Mouse (Mus musculus): ENCODE data around the gene Clic4. TPM values are rescaled to one million over a fixed set of nuclear protein-coding genes. Genes with fewer than 3 reads are reported as not detected.

Gene Clic4
- polyA plus RNA-seq, 1 experiment from 2014 or later, result 211 TPM

DNA sequence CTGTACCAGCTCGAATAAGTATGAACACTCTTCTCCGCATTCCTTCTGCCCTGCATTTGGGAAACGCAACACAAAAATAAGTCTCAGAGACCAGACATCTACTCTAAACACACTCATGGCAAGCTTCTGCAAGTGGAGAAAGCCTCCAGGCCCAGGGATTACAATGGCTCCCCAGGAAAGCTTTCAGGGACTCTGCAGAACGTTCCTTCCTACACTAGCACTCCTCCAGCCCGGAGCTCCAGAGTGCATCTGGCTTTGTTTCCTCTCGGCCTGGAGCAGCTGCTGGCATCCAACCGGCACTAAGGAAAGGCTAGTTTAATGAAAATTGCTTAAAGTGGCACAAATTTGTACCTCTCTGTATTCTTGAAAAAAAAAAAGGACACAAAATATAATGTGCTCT lies 14.1 kb downstream of the Clic4 start:
- Histone ChIP-seq H3K9ac (replicated peaks; ENCODE audit: low read depth) (no peak overlapping the region), H3K4me1 (ENCODE audit: insufficient read depth, low read depth, low read length) (peaks cover 36% of the 10 kb centered on the region)
- ATAC-seq, result no peak

GRCm38 (mm10) chr4:135257881-135258476 lies 14.6 kb downstream of the Clic4 start:
- H3K27me3 ChIP-seq (replicated peaks; ENCODE audit: insufficient read depth, low read length), result no peaks in the 10 kb centered on the region
- H3K9ac ChIP-seq (replicated peaks; ENCODE audit: low read depth), result no peak overlapping the region
- H3K36me3 ChIP-seq (ENCODE audit: insufficient read depth, low read length), result no peaks in the 10 kb centered on the region
- H3K4me2 ChIP-seq (replicated peaks; ENCODE audit: low read depth, low read length), result peak overlapping the region; percentile 25
- peaks cover 40% of the 10 kb centered on the region for H3K4me1 ChIP-seq (ENCODE audit: insufficient read depth, low read depth, low read length)
- ATAC-seq (no peak), DNase-seq (ENCODE audit: low spot score) (peak; percentile 50)
- TF ChIP-seq CTCF (IDR thresholded peaks at IDR 0.05), result no peak
- TF ChIP-seq EP300 (IDR thresholded peaks at IDR 0.05), result no peak
- H3K9me3 ChIP-seq (ENCODE audit: low read length), result no peaks in the 10 kb centered on the region
- no peak overlapping the region for H3K4me3 ChIP-seq (ENCODE audit: low read depth, low read length)
- WGBS, result 26% methylated on average over 9 of the region's 9 CpGs
- H3K27ac ChIP-seq (ENCODE audit: low read length), result peak overlapping the region; percentile 71

More for the DNA sequence above, 14.1 kb downstream of the Clic4 start:
- Histone ChIP-seq H3K4me2 (replicated peaks; ENCODE audit: low read depth, low read length) (peak overlapping the region; percentile 25), H3K27ac (ENCODE audit: low read length) (peak overlapping the region; percentile 71), H3K4me3 (ENCODE audit: low read depth, low read length) (no peak overlapping the region), H3K36me3 (ENCODE audit: insufficient read depth, low read length) (no peaks in the 10 kb centered on the region), H3K9me3 (ENCODE audit: low read length) (no peaks in the 10 kb centered on the region), H3K27me3 (replicated peaks; ENCODE audit: insufficient read depth, low read length) (no peaks in the 10 kb centered on the region)
- WGBS, result 18% methylated on average over 7 of the region's 7 CpGs
- TF ChIP-seq EP300 (IDR thresholded peaks at IDR 0.05) (no peak), CTCF (IDR thresholded peaks at IDR 0.05) (no peak)
- no peak for DNase-seq (ENCODE audit: low spot score)

DNA sequence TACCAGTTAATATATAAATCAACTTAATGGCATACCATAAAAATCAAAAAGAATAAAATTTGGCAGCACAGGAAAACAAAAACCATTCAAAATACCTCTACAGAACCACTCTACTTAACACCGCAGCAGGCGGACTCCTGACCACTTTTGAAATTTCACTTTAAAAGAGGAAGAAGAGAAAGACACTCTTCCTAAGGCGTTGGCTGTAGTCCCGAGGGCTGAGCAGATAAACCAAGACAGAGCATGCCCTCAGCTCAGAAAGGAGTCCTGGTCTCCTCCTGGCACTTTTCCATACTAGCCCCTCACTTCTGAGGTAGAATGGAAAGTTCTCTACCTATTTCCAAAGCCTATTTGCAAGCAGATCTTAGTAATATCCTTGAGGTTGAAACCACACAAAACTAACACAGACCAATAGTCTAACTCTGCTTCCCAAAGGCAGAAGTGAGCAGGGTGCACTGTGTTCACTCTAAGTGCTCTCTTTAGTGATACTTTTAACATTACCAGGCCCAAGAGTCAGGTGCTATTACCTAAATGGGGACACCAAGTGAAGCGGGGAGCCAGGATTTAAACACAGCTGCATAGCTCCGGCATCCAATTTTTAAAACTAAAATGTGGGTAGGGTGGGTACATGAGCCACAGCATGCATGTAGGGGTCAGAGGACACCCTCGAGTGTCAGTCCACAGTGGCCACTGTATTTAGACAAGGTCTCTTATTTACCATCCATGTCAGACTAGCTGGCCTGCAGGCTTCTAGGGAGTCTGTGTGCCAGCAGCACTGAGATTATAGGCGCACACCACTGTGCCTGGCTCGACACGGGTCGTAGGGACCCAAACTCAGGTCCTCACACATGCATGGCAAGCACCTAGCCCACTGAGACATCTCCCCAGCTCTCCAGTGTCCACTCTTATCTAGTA lies 15.8 kb downstream of the Clic4 start:
- 70% methylated on average over 11 of the region's 11 CpGs for WGBS
- Histone ChIP-seq H3K36me3 (ENCODE audit: insufficient read depth, low read length) (no peaks in the 10 kb centered on the region), H3K4me3 (ENCODE audit: low read depth, low read length) (no peak overlapping the region), H3K4me1 (ENCODE audit: insufficient read depth, low read depth, low read length) (peaks cover 39% of the 10 kb centered on the region), H3K9ac (replicated peaks; ENCODE audit: low read depth) (no peak overlapping the region), H3K27me3 (replicated peaks; ENCODE audit: insufficient read depth, low read length) (no peaks in the 10 kb centered on the region), H3K9me3 (ENCODE audit: low read length) (no peaks in the 10 kb centered on the region), H3K4me2 (replicated peaks; ENCODE audit: low read depth, low read length) (no peak overlapping the region), H3K27ac (ENCODE audit: low read length) (peak overlapping the region; percentile 59)
- no peak for ATAC-seq
- TF ChIP-seq CTCF (IDR thresholded peaks at IDR 0.05), result no peak
- no peak for TF ChIP-seq EP300 (IDR thresholded peaks at IDR 0.05)
- DNase-seq (ENCODE audit: low spot score), result no peak

GRCm38 (mm10) chr4:135254770-135255169 lies 17.8 kb downstream of the Clic4 start:
- H3K27me3 ChIP-seq (replicated peaks; ENCODE audit: insufficient read depth, low read length), result no peaks in the 10 kb centered on the region
- peaks cover 36% of the 10 kb centered on the region for H3K4me1 ChIP-seq (ENCODE audit: insufficient read depth, low read depth, low read length)
- peak overlapping the region; percentile 20; the same call in 1 of the 2 replicates for H3K9ac ChIP-seq (replicated peaks; ENCODE audit: low read depth)
- no peak overlapping the region for H3K4me3 ChIP-seq (ENCODE audit: low read depth, low read length)
- DNase-seq (ENCODE audit: low spot score), result peak; percentile 94
- ATAC-seq, result peak; percentile 81
- no peaks in the 10 kb centered on the region for H3K36me3 ChIP-seq (ENCODE audit: insufficient read depth, low read length)
- peak overlapping the region; percentile 93 for H3K27ac ChIP-seq (ENCODE audit: low read length)
- 4% methylated on average over 3 of the region's 3 CpGs for WGBS
- TF ChIP-seq EP300 (IDR thresholded peaks at IDR 0.05), result no peak; the same call in none of the 2 replicates
- no peak for TF ChIP-seq CTCF (IDR thresholded peaks at IDR 0.05)
- H3K9me3 ChIP-seq (ENCODE audit: low read length), result no peaks in the 10 kb centered on the region
- H3K4me2 ChIP-seq (replicated peaks; ENCODE audit: low read depth, low read length), result peak overlapping the region; percentile 0; the same call in 1 of the 2 replicates

DNA sequence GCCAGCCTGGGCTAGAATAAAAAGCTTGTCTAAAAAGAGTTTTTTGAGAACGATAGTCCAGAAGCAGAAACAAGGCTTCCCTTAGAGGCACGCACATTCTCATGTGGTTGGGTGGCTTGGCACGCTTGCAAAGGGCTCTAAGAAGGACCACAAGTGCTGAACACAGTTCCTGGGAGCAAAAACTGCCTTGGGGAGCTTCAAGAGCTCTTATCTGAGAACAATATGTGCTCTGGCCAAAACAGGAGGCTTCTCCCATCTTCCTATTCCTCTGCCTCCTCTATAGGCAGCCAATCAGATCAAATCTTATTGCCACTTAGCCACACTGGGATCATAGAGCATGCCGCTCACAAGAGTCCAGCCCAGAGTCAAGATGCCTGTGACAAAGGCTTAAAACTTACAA lies 18.3 kb downstream of the Clic4 start:
- no peaks in the 10 kb centered on the region for H3K27me3 ChIP-seq (replicated peaks; ENCODE audit: insufficient read depth, low read length)
- peak; percentile 95 for TF ChIP-seq EP300 (IDR thresholded peaks at IDR 0.05)
- no peak for TF ChIP-seq CTCF (IDR thresholded peaks at IDR 0.05)
- H3K4me1 ChIP-seq (ENCODE audit: insufficient read depth, low read depth, low read length), result peaks cover 36% of the 10 kb centered on the region
- H3K9me3 ChIP-seq (ENCODE audit: low read length), result no peaks in the 10 kb centered on the region
- no peaks in the 10 kb centered on the region for H3K36me3 ChIP-seq (ENCODE audit: insufficient read depth, low read length)
- H3K4me3 ChIP-seq (ENCODE audit: low read depth, low read length), result no peak overlapping the region
- peak overlapping the region; percentile 20; the same call in 1 of the 2 replicates for H3K9ac ChIP-seq (replicated peaks; ENCODE audit: low read depth)
- H3K27ac ChIP-seq (ENCODE audit: low read length), result peak overlapping the region; percentile 93
- 27% methylated on average over 4 of the region's 4 CpGs for WGBS
- peak overlapping the region; percentile 0 for H3K4me2 ChIP-seq (replicated peaks; ENCODE audit: low read depth, low read length)
- peak; percentile 93 for ATAC-seq
- peak; percentile 94 for DNase-seq (ENCODE audit: low spot score)
